Mouse (Mus musculus) lung, embryonic 14.5 days (tissue): ENCODE measurements around the gene Syndig1. TPM values are rescaled to one million over a fixed set of nuclear protein-coding genes. Genes with fewer than 3 reads are reported as not detected.

ENCODE experiments used
- ATAC-seq: fragments of 200-750 bp; cut with Nextera tagmentation; 2 replicates; pipeline ENCODE4 v1.8.0; 2017; ENCODE audit warnings: mild to moderate bottlenecking, moderate TSS enrichment, moderate library complexity; ENCODE audit not compliant: insufficient read depth
- DNase-seq: peaks from one replicate; pipeline ENCODE4 v3.0.0-alpha.2; 2015
- H3K27ac ChIP-seq: fragments of 300-500 bp; sonication (generic); 2 replicates; pipeline ENCODE4 v1.5.1; 2014; ENCODE audit warnings: low read depth, mild to moderate bottlenecking, moderate library complexity
- H3K27me3 ChIP-seq: fragments of 300-500 bp; sonication (generic); 2 replicates; pipeline ENCODE4 v1.6.1; 2014; ENCODE audit warnings: low read length, control low read depth; ENCODE audit not compliant: insufficient read depth
- H3K36me3 ChIP-seq: fragments of 300-500 bp; sonication (generic); 2 replicates; pipeline ENCODE4 v1.6.1; 2014; ENCODE audit warnings: control low read depth; ENCODE audit not compliant: insufficient read depth
- H3K4me1 ChIP-seq: fragments of 300-500 bp; sonication (generic); 2 replicates; pipeline ENCODE4 v1.6.1; 2014; ENCODE audit warnings: antibody characterized with exemption, control low read depth; ENCODE audit not compliant: insufficient read depth
- H3K4me2 ChIP-seq: fragments of 300-500 bp; sonication (generic); 2 replicates; pipeline ENCODE4 v1.6.1; 2014; ENCODE audit warnings: mild to moderate bottlenecking
- H3K4me3 ChIP-seq: fragments of 300-500 bp; sonication (generic); 2 replicates; pipeline ENCODE4 v1.5.1; 2014; ENCODE audit warnings: low read depth, low read length
- H3K9ac ChIP-seq: fragments of 300-500 bp; sonication (generic); 2 replicates; pipeline ENCODE4 v1.6.1; 2014
- H3K9me3 ChIP-seq: fragments of 300-500 bp; sonication (generic); 2 replicates; pipeline ENCODE4 v1.6.1; 2016; ENCODE audit warnings: low read depth, low read length, control low read depth
- CTCF ChIP-seq: IDR thresholded peaks from 2 replicates; pipeline ENCODE4 v1.5.1; 2016; ENCODE audit warnings: antibody characterized with exemption, low read depth
- WGBS: fragments of 180-500 bp; shearing (Covaris S2); extraction: QIAGEN DNeasy Blood & Tissue Kit; methylation state at CpG from one replicate; pipeline ENCODE4 v1.1.7; 2014; 5-methylcytosine and 5-hydroxymethylcytosine counted together
- polyA plus RNA-seq: library from polyadenylated mRNA; unstranded; fragments of >200 nt; fragmentation: Nextera tagmentation; extraction: Ambion mirVana; gene quantifications from 2 replicates; pipeline ENCODE4 v1.2.1, GENCODE M21; 2014

Gene Syndig1
- polyA plus RNA-seq, 1 experiment from 2014 or later: 4.2 TPM

DNA sequence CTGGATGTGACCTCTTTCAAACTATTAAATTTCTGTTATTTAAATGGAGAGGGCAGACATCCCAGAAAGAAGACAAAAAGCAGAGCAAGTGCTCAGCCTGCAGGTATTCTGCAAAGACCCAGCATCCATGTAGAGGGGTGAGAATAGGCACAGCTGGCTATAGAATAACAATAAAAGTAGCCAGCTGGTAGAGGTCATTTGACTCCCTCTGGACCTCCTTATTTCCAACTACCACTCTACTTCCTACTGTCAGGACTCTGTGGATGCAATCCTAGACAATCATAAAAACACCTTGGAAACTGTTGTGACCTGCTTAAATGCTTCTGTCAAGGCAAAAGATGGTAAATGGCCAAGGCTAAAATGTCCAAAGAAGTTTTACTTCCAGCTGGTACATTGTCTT lies 153.5 kb downstream of the Syndig1 start:
- no peak overlapping the region for H3K9ac ChIP-seq
- no peaks in the 10 kb centered on the region for H3K9me3 ChIP-seq
- no peak for TF ChIP-seq CTCF
- no peaks in the 10 kb centered on the region for H3K36me3 ChIP-seq
- DNase-seq (no peak), ATAC-seq (no peak)
- no peaks in the 10 kb centered on the region for H3K27me3 ChIP-seq
- no peak overlapping the region for H3K27ac ChIP-seq
- no peak overlapping the region for H3K4me2 ChIP-seq
- no peak overlapping the region for H3K4me3 ChIP-seq
- H3K4me1 ChIP-seq: no peaks in the 10 kb centered on the region

DNA sequence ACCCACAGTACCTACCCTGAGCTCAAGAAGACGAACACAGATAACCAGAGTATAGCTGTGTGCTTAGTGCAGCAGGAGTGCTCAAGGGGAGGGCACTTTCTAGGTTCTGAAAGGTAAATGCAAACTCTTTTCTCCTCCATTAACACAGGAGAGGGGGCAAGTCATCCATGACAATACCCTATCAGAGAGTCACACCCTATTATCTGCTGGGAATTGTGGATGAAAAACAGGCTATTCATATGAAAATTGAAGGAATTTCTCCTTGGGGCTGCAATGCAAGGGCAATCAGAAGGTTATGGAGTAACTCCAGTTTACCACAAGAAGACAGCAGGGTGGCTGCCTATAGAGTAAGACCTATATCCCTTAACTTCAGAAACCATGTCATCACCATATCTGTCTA lies 154.1 kb downstream of the Syndig1 start:
- H3K36me3 ChIP-seq: no peaks in the 10 kb centered on the region
- ATAC-seq: no peak
- H3K27ac ChIP-seq: no peak overlapping the region
- 71% methylated on average over 1 of the region's 1 CpGs for WGBS
- no peak overlapping the region for H3K4me2 ChIP-seq
- H3K9me3 ChIP-seq: no peaks in the 10 kb centered on the region
- no peaks in the 10 kb centered on the region for H3K4me1 ChIP-seq
- no peak overlapping the region for H3K9ac ChIP-seq
- no peaks in the 10 kb centered on the region for H3K27me3 ChIP-seq
- no peak for DNase-seq
- no peak for TF ChIP-seq CTCF
- no peak overlapping the region for H3K4me3 ChIP-seq

DNA sequence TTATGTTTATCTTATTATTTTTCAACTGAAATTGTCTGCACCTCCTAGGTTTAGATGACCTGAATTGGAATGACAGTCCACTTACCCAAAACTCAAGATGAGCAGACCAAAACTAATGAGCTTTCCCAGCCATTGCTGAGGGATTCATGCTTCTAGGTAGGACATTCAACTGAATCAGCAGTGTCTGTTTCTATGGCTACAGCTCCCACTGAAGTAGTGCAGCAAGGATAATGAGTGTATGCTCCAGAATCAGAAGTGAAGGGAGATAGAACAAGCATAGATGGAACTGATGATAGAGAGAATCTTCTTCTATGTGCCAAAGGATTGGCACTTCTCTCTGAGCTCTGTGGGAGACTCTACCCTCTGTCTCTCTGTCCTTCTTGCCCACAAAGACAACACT lies 158.6 kb downstream of the Syndig1 start:
- Histone ChIP-seq H3K4me2 (no peak overlapping the region), H3K4me1 (no peaks in the 10 kb centered on the region), H3K27me3 (no peaks in the 10 kb centered on the region), H3K9ac (no peak overlapping the region), H3K4me3 (no peak overlapping the region), H3K27ac (no peak overlapping the region), H3K36me3 (no peaks in the 10 kb centered on the region), H3K9me3 (no peaks in the 10 kb centered on the region)
- no peak for TF ChIP-seq CTCF
- ATAC-seq (no peak), DNase-seq (no peak)

GRCm38 (mm10) chr2:149991506-149991905 lies 162.5 kb downstream of the Syndig1 start:
- Histone ChIP-seq H3K27me3 (no peaks in the 10 kb centered on the region), H3K4me3 (no peak overlapping the region), H3K4me1 (no peaks in the 10 kb centered on the region), H3K36me3 (no peaks in the 10 kb centered on the region), H3K4me2 (no peak overlapping the region), H3K9me3 (no peaks in the 10 kb centered on the region), H3K27ac (no peak overlapping the region), H3K9ac (no peak overlapping the region)
- DNase-seq (no peak), ATAC-seq (no peak)
- 57% methylated on average over 2 of the region's 2 CpGs for WGBS
- TF ChIP-seq CTCF: no peak

DNA sequence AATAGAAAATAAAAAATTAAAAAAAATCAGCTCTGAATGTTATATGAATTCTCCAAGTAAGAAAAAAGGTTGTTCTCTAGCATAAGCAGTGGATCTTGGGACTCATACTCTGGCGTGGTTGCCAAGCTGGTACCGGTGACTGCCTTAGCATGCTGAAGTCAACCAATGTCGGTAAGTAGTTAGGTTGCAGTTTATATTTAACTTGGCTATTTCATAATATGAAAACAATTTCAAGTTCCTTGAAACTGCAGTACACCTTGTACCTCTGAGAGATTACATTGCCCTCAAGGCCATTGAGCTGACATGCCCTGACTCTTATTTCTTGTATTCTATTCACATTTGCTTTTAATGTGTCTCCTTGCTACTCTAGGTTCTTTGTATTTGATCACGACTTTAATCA lies 163.9 kb downstream of the Syndig1 start:
- ATAC-seq: no peak
- no peaks in the 10 kb centered on the region for H3K36me3 ChIP-seq
- DNase-seq: no peak
- H3K27me3 ChIP-seq: no peaks in the 10 kb centered on the region
- H3K27ac ChIP-seq: no peak overlapping the region
- H3K9ac ChIP-seq: no peak overlapping the region
- H3K4me2 ChIP-seq: no peak overlapping the region
- no peak overlapping the region for H3K4me3 ChIP-seq
- no peaks in the 10 kb centered on the region for H3K9me3 ChIP-seq
- no peak for TF ChIP-seq CTCF
- WGBS: 86% methylated on average over 4 of the region's 4 CpGs
- H3K4me1 ChIP-seq: no peaks in the 10 kb centered on the region

GRCm38 (mm10) chr2:149996382-149996964 lies 167.5 kb downstream of the Syndig1 start:
- H3K36me3 ChIP-seq: no peaks in the 10 kb centered on the region
- H3K4me3 ChIP-seq: no peak overlapping the region
- no peak for TF ChIP-seq CTCF
- ATAC-seq: no peak
- no peak for DNase-seq
- no peaks in the 10 kb centered on the region for H3K9me3 ChIP-seq
- H3K9ac ChIP-seq: no peak overlapping the region
- WGBS: 73% methylated on average over 5 of the region's 5 CpGs
- H3K27ac ChIP-seq: no peak overlapping the region
- no peak overlapping the region for H3K4me2 ChIP-seq
- no peaks in the 10 kb centered on the region for H3K4me1 ChIP-seq
- no peaks in the 10 kb centered on the region for H3K27me3 ChIP-seq

GRCm38 (mm10) chr2:149997657-149998056 lies 168.6 kb downstream of the Syndig1 start:
- Histone ChIP-seq H3K4me3 (no peak overlapping the region), H3K4me2 (no peak overlapping the region), H3K9me3 (no peaks in the 10 kb centered on the region), H3K36me3 (no peaks in the 10 kb centered on the region), H3K4me1 (no peaks in the 10 kb centered on the region), H3K27me3 (no peaks in the 10 kb centered on the region), H3K9ac (no peak overlapping the region), H3K27ac (no peak overlapping the region)
- 75% methylated on average over 2 of the region's 2 CpGs for WGBS
- ATAC-seq (peak; percentile 74; the same call in 1 of the 2 replicates), DNase-seq (peak; percentile 34)
- TF ChIP-seq CTCF: no peak
